Mouse (Mus musculus) midbrain, postnatal 0 days (tissue): ENCODE measurements around the gene B3galnt2. TPM values are rescaled to one million over a fixed set of nuclear protein-coding genes. Genes with fewer than 3 reads are reported as not detected.

Source experiments
- ATAC-seq: fragments of 200-750 bp; cut with Nextera tagmentation; 2 replicates; pipeline ENCODE4 v1.8.0; 2017; ENCODE audit warnings: moderate number of reproducible peaks, mild to moderate bottlenecking, moderate TSS enrichment, moderate library complexity; ENCODE audit not compliant: low FRiP score
- DNase-seq: peaks from one replicate; pipeline ENCODE4 v3.0.0-alpha.2; 2015; ENCODE audit warnings: low spot score
- H3K27ac ChIP-seq: fragments of 300-500 bp; sonication (generic); 2 replicates; pipeline ENCODE4 v1.5.1; 2014; ENCODE audit warnings: low read depth, mild to moderate bottlenecking, low read length, mixed read lengths
- H3K27me3 ChIP-seq: fragments of 300-500 bp; sonication (generic); 2 replicates; pipeline ENCODE4 v1.6.1; 2014; ENCODE audit warnings: low read length, control low read depth, mixed read lengths; ENCODE audit not compliant: insufficient read depth
- H3K36me3 ChIP-seq: fragments of 300-500 bp; sonication (generic); 2 replicates; pipeline ENCODE4 v1.6.1; 2014; ENCODE audit warnings: low read length, control low read depth, mixed read lengths; ENCODE audit not compliant: insufficient read depth
- H3K4me1 ChIP-seq: fragments of 300-500 bp; sonication (generic); 2 replicates; pipeline ENCODE4 v1.6.1; 2014; ENCODE audit warnings: mild to moderate bottlenecking, control low read depth, antibody characterized with exemption, low read length, mixed read lengths; ENCODE audit not compliant: insufficient read depth
- H3K4me2 ChIP-seq: fragments of 300-500 bp; sonication (generic); 2 replicates; pipeline ENCODE4 v1.6.1; 2014; ENCODE audit warnings: low read depth, mild to moderate bottlenecking, low read length, mixed read lengths; ENCODE audit not compliant: poor library complexity, severe bottlenecking
- H3K4me3 ChIP-seq: fragments of 300-500 bp; sonication (generic); 2 replicates; pipeline ENCODE4 v1.5.1; 2014; ENCODE audit warnings: low read depth, mild to moderate bottlenecking, low read length, moderate library complexity
- H3K9ac ChIP-seq: fragments of 300-500 bp; sonication (generic); replicated peaks from 2 replicates; pipeline ENCODE4 v1.6.1; 2014; ENCODE audit warnings: mild to moderate bottlenecking, low read length, moderate library complexity, mixed read lengths; ENCODE audit not compliant: poor library complexity, severe bottlenecking
- H3K9me3 ChIP-seq: fragments of 300-500 bp; sonication (generic); 2 replicates; pipeline ENCODE4 v1.6.1; 2016; ENCODE audit warnings: low read length, control low read depth
- CTCF ChIP-seq: IDR thresholded peaks from 2 replicates; pipeline ENCODE4 v1.5.1; 2016; ENCODE audit warnings: antibody characterized with exemption, mild to moderate bottlenecking
- WGBS: fragments of 180-500 bp; shearing (Covaris S2); extraction: QIAGEN DNeasy Blood & Tissue Kit; methylation state at CpG from one replicate; pipeline ENCODE4 v1.1.7; 2014; 5-methylcytosine and 5-hydroxymethylcytosine counted together
- polyA plus RNA-seq: library from polyadenylated mRNA; unstranded; fragments of >200 nt; fragmentation: Nextera tagmentation; extraction: Ambion mirVana; gene quantifications from 2 replicates; pipeline ENCODE4 v1.2.1, GENCODE M21; 2015
- total RNA-seq: library from RNA; depleted of rRNA; stranded (reverse); fragments of >200 nt; gene quantifications from 2 replicates; pipeline ENCODE4 v1.2.3, GENCODE M21; 2014

Gene B3galnt2
- total and polyA plus RNA-seq, 2 experiments from 2014 or later, result 8.0 to 12.2 TPM

DNA sequence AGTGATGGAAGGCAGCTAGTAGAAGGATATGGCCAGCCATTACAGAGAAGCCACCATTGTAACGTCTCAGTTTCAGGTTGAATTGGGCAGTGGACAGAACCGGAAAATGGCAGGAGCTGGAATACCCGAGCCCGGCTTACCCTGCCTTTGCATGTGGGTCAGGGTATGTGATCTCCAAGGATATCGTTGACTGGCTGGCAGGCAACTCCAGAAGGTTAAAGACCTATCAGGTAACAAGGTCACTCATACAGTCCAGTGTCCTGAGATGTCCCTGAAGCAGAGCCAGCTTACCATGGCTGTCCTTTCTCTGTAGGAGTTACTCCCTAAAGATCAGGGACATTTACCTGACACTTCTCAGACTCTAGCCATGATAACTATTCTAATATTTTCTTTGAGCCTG, 40.8 kb downstream of the B3galnt2 start:
- 94% methylated on average over 5 of the region's 5 CpGs for WGBS
- H3K4me1 ChIP-seq, result no peaks in the 10 kb centered on the region
- H3K4me2 ChIP-seq, result no peak overlapping the region
- no peaks in the 10 kb centered on the region for H3K27me3 ChIP-seq
- H3K4me3 ChIP-seq, result no peak overlapping the region
- no peak overlapping the region for H3K9ac ChIP-seq
- peaks cover 59% of the 10 kb centered on the region for H3K36me3 ChIP-seq
- no peak for TF ChIP-seq CTCF
- no peak for DNase-seq
- H3K9me3 ChIP-seq, result no peaks in the 10 kb centered on the region
- H3K27ac ChIP-seq, result no peak overlapping the region
- ATAC-seq, result no peak

DNA sequence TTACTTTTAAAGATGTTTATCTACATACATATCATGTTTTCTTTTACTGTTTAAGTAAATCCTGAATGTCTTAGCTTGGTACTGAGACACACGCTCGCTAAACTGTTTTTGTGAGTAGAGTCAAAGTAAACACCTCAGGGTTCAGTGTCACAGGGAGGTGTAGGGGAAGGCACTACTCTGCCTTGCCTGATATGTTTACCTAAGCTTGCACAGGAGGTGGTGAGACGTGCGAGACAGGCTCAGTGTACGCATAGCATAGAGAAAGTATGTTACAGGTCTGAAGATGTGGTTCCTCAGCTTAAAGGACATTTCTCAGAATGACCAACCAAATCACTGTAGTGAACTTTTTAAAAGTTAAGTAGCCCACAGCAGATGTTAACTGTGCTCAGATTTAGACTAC, 43.2 kb downstream of the B3galnt2 start:
- H3K4me3 ChIP-seq, result no peak overlapping the region
- no peaks in the 10 kb centered on the region for H3K4me1 ChIP-seq
- no peak overlapping the region for H3K4me2 ChIP-seq
- H3K9ac ChIP-seq, result no peak overlapping the region
- no peaks in the 10 kb centered on the region for H3K9me3 ChIP-seq
- H3K36me3 ChIP-seq, result peaks cover 65% of the 10 kb centered on the region
- ATAC-seq (no peak), DNase-seq (no peak)
- no peak overlapping the region for H3K27ac ChIP-seq
- H3K27me3 ChIP-seq, result no peaks in the 10 kb centered on the region
- 85% methylated on average over 5 of the region's 5 CpGs for WGBS
- no peak for TF ChIP-seq CTCF

- Histone ChIP-seq H3K27ac (no peak overlapping the region), H3K4me3 (no peak overlapping the region), H3K27me3 (no peaks in the 10 kb centered on the region), H3K36me3 (peaks cover 61% of the 10 kb centered on the region), H3K9me3 (no peaks in the 10 kb centered on the region), H3K4me2 (no peak overlapping the region), H3K9ac (no peak overlapping the region), H3K4me1 (no peaks in the 10 kb centered on the region)
- TF ChIP-seq CTCF, result no peak
- WGBS, result 69% methylated on average over 2 of the region's 2 CpGs
- ATAC-seq (no peak), DNase-seq (no peak)
Observed at GRCm38 (mm10) chr13:14002706-14003105, 48.4 kb downstream of the B3galnt2 start.

DNA sequence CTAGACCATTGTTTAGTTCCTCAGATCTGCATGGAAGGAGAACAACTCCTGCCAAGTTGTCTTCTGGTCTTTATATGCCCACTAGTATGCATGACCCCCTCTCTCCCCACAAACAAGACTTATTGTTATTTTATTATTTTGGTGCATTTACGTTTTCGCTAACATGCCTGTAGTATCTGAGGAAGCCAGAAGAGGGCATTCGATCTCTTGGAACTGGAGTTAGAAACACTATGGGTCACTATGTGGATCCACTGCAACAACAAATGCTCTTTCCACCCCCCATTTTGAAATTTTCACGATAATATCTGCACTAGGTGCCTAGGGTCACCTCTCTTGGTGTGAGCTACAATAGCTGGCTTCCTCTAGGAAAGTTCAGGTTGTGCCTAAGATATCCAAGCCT, 49.8 kb downstream of the B3galnt2 start:
- ATAC-seq, result no peak
- TF ChIP-seq CTCF, result peak; percentile 66

GRCm38 (mm10) chr13:14004999-14005398, 50.7 kb downstream of the B3galnt2 start:
- no peaks in the 10 kb centered on the region for H3K27me3 ChIP-seq
- no peaks in the 10 kb centered on the region for H3K9me3 ChIP-seq
- no peak overlapping the region for H3K9ac ChIP-seq
- H3K4me3 ChIP-seq, result no peak overlapping the region
- no peaks in the 10 kb centered on the region for H3K4me1 ChIP-seq
- H3K36me3 ChIP-seq, result peaks cover 54% of the 10 kb centered on the region
- WGBS, result 96% methylated on average over 5 of the region's 5 CpGs
- H3K4me2 ChIP-seq, result no peak overlapping the region
- H3K27ac ChIP-seq, result no peak overlapping the region
- no peak for TF ChIP-seq CTCF
- DNase-seq, result no peak
- no peak for ATAC-seq

More for the DNA sequence above, 49.8 kb downstream of the B3galnt2 start:
- H3K4me2 ChIP-seq, result no peak overlapping the region
- no peaks in the 10 kb centered on the region for H3K4me1 ChIP-seq
- H3K9me3 ChIP-seq, result no peaks in the 10 kb centered on the region
- DNase-seq, result no peak
- H3K27me3 ChIP-seq, result no peaks in the 10 kb centered on the region
- 85% methylated on average over 4 of the region's 4 CpGs for WGBS
- peaks cover 55% of the 10 kb centered on the region for H3K36me3 ChIP-seq
- no peak overlapping the region for H3K27ac ChIP-seq
- H3K9ac ChIP-seq, result no peak overlapping the region
- no peak overlapping the region for H3K4me3 ChIP-seq

DNA sequence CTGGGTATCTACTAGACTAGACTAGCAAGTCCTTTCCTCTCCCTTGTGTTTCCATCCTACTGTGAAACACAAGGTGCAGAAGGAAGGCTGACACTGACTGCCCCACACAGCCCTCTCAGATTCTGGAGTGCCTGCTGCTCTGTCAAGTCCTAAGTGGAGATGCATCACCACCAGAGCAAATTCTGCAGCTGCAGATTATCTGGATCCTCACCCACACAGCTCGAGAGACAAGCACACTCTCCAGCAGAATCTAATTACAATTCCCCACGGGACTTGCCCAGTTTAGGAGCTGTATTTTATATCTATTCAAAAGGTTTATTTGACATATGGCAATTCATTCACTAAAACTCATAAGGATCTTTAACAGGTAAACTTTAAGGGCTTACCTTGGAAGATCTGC, 51.8 kb downstream of the B3galnt2 start:
- H3K9me3 ChIP-seq, result no peaks in the 10 kb centered on the region
- no peak overlapping the region for H3K4me2 ChIP-seq
- ATAC-seq (no peak), DNase-seq (no peak)
- H3K27ac ChIP-seq, result no peak overlapping the region
- no peak overlapping the region for H3K9ac ChIP-seq
- H3K4me3 ChIP-seq, result no peak overlapping the region
- no peak for TF ChIP-seq CTCF
- no peaks in the 10 kb centered on the region for H3K4me1 ChIP-seq
- peaks cover 46% of the 10 kb centered on the region for H3K36me3 ChIP-seq
- H3K27me3 ChIP-seq, result no peaks in the 10 kb centered on the region
- WGBS, result 68% methylated on average over 2 of the region's 2 CpGs
